ENCODE assay signal across 18 mouse cellular contexts in the genomic region with DNA sequence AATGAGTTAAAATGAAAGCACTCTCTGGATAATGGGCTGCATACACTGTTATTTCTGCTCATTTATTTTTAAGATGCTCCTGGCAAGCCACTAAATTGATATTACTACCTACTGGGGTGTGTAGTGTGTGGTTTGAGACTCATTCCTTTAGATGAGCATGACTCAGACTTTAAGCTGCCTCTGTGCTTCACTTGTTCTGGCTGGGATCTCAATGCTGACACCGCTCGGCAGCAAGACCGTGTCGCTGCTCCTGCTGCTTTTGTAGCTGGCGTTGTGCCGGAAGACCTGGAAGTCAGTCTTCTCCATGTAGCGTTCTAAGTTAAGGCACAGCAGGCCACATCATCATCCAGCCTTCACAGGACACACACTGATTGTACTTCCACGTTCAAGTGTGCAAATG.
DNase-seq lines count a peak whose midpoint lies in the region; ATAC-seq and TF ChIP-seq lines count a peak whose summit lies in the region.
"Had no signal": no experiment of that assay in that cellular context is flagged by ENCODE, and none has a peak within 500 bp of the region (broad histone marks: within the 10 kb centered on the region; RNA-seq: fewer than 3 reads in every experiment).

No protein-coding gene starts in this region.

- H3K36me3 ChIP-seq in intestine, postnatal 0 days (ENCODE audit: control insufficient read depth, insufficient read depth) = peaks cover 83% of the 10 kb centered on the region
- peaks cover 26% of the 10 kb centered on the region for H3K36me3 ChIP-seq in intestine, embryonic 15.5 days
- H3K36me3 ChIP-seq in stomach, postnatal 0 days (ENCODE audit: control insufficient read depth, insufficient read depth, low read length) = peaks cover 9% of the 10 kb centered on the region; the same call in 1 of the 2 replicates
- H3K36me3 ChIP-seq in hindbrain, embryonic 10.5 days = peaks cover 73% of the 10 kb centered on the region

- H3K4me1 ChIP-seq in intestine, postnatal 0 days (replicated peaks; ENCODE audit: control insufficient read depth, insufficient read depth, low read length) = 0 out of 2 replicates have a peak, but pooled peaks cover 2% of the 10 kb centered on the region
- peaks cover 5% of the 10 kb centered on the region; the same call in 1 of the 2 replicates for H3K4me1 ChIP-seq in intestine, embryonic 15.5 days (replicated peaks)
- no peaks in the 10 kb centered on the region for H3K4me1 ChIP-seq in stomach, postnatal 0 days (replicated peaks; ENCODE audit: control insufficient read depth, insufficient read depth)
- no peaks in the 10 kb centered on the region; the same call in 1 of the 2 replicates for H3K4me1 ChIP-seq in hindbrain, embryonic 10.5 days (replicated peaks)
- H3K4me1 ChIP-seq: embryonic facial prominence, embryonic 12.5 days; hindbrain, embryonic 15.5 days had no signal

- H3K27ac ChIP-seq in intestine, postnatal 0 days (ENCODE audit: low read depth, low read length) = peak overlapping the region; percentile 35; the same call in 1 of the 2 replicates
- H3K27ac ChIP-seq in intestine, embryonic 15.5 days = no peak overlapping the region
- peak overlapping the region; percentile 63; the same call in 1 of the 2 replicates for H3K27ac ChIP-seq in stomach, postnatal 0 days (replicated peaks)
- H3K27ac ChIP-seq in hindbrain, embryonic 10.5 days = no peak overlapping the region
- H3K27ac ChIP-seq: embryonic facial prominence, embryonic 12.5 days; heart, embryonic 15.5 days; hindbrain, embryonic 15.5 days; layer of hippocampus, adult 2 months had no signal

- no peak for TF ChIP-seq EP300 in stomach, postnatal 0 days (optimal IDR thresholded peaks at IDR 0.05)

- H3K4me2 ChIP-seq in intestine, postnatal 0 days (replicated peaks; ENCODE audit: low read depth) = no peak overlapping the region
- no peak overlapping the region for H3K4me2 ChIP-seq in intestine, embryonic 15.5 days (replicated peaks)
- no peak overlapping the region for H3K4me2 ChIP-seq in stomach, postnatal 0 days (replicated peaks; ENCODE audit: low read depth)
- H3K4me2 ChIP-seq: embryonic facial prominence, embryonic 12.5 days; heart, embryonic 15.5 days; hindbrain, embryonic 15.5 days; midbrain, embryonic 11.5 days had no signal

- no peaks in the 10 kb centered on the region for H3K9me3 ChIP-seq in intestine, postnatal 0 days (ENCODE audit: control insufficient read depth)
- H3K9me3 ChIP-seq in intestine, embryonic 15.5 days = no peaks in the 10 kb centered on the region
- H3K9me3 ChIP-seq in stomach, postnatal 0 days (ENCODE audit: control insufficient read depth, low read length) = no peaks in the 10 kb centered on the region
- no peaks in the 10 kb centered on the region for H3K9me3 ChIP-seq in hindbrain, embryonic 10.5 days
- H3K9me3 ChIP-seq: embryonic facial prominence, embryonic 12.5 days; heart, embryonic 15.5 days; hindbrain, embryonic 15.5 days had no signal

- 76% methylated on average over 8 of the region's 8 CpGs for WGBS in intestine, postnatal 0 days
- WGBS in intestine, embryonic 15.5 days = 85% methylated on average over 8 of the region's 8 CpGs
- 55% methylated on average over 8 of the region's 8 CpGs for WGBS in stomach, postnatal 0 days
- 94% methylated on average over 8 of the region's 8 CpGs for WGBS in hindbrain, embryonic 10.5 days

- no peaks in the 10 kb centered on the region for H3K27me3 ChIP-seq in intestine, postnatal 0 days (replicated peaks; ENCODE audit: control insufficient read depth, insufficient read depth, low read length)
- no peaks in the 10 kb centered on the region for H3K27me3 ChIP-seq in intestine, embryonic 15.5 days (replicated peaks)
- H3K27me3 ChIP-seq in stomach, postnatal 0 days (ENCODE audit: control insufficient read depth, insufficient read depth, low read length) = no peaks in the 10 kb centered on the region
- no peaks in the 10 kb centered on the region for H3K27me3 ChIP-seq in hindbrain, embryonic 10.5 days (ENCODE audit: insufficient read depth, poor library complexity, severe bottlenecking)
- H3K27me3 ChIP-seq: embryonic facial prominence, embryonic 12.5 days; heart, embryonic 15.5 days; hindbrain, embryonic 15.5 days had no signal

- DNase-seq in cerebellum, postnatal 25 days = peak; percentile 40 to 59
- DNase-seq in cerebellum, adult 8-10 months = no peak
- DNase-seq in right cerebral cortex, postnatal 14 days = peak; percentile 28
- DNase-seq in right cerebral cortex, postnatal 4 days = no peak
- DNase-seq in stomach, postnatal 0 days (ENCODE audit: low spot score) = no peak
- DNase-seq in hindbrain, embryonic 10.5 days (ENCODE audit: low spot score) = no peak
- DNase-seq: forebrain, postnatal 0 days; kidney, adult 9 months; liver; lung, postnatal 4 days had no signal

- no peak for TF ChIP-seq CTCF in intestine, postnatal 0 days (IDR thresholded peaks at IDR 0.05; ENCODE audit: low read depth)
- TF ChIP-seq CTCF in stomach, postnatal 0 days (IDR thresholded peaks at IDR 0.05; ENCODE audit: low read depth) = 0 out of 2 replicates have a peak, but pooled peaks have one; percentile 4

- no peak overlapping the region for H3K9ac ChIP-seq in intestine, postnatal 0 days (ENCODE audit: low read depth, low read length)
- H3K9ac ChIP-seq in intestine, embryonic 15.5 days = no peak overlapping the region
- no peak overlapping the region for H3K9ac ChIP-seq in stomach, postnatal 0 days (ENCODE audit: low read length)
- H3K9ac ChIP-seq: embryonic facial prominence, embryonic 12.5 days; forebrain, postnatal 0 days; heart, embryonic 15.5 days; hindbrain, embryonic 15.5 days had no signal

- no peak for ATAC-seq in intestine, postnatal 0 days
- no peak for ATAC-seq in intestine, embryonic 15.5 days
- peak; percentile 45; the same call in 1 of the 2 replicates for ATAC-seq in stomach, postnatal 0 days (ENCODE audit: low FRiP score, low TSS enrichment)
- ATAC-seq: CD4-positive, CD25-positive, alpha-beta regulatory T cell, adult 4 months; forebrain, postnatal 0 days had no signal

- no peak overlapping the region for H3K4me3 ChIP-seq in intestine, postnatal 0 days (ENCODE audit: low read depth, low read length)
- H3K4me3 ChIP-seq in intestine, embryonic 15.5 days (replicated peaks) = no peak overlapping the region
- H3K4me3 ChIP-seq in stomach, postnatal 0 days (ENCODE audit: low read depth, low read length) = no peak overlapping the region
- H3K4me3 ChIP-seq in hindbrain, embryonic 10.5 days = no peak overlapping the region
- H3K4me3 ChIP-seq: embryonic facial prominence, embryonic 12.5 days; heart, embryonic 15.5 days; hindbrain, embryonic 15.5 days; layer of hippocampus, adult 2 months had no signal

Comparison
In these comparisons a context has a peak if more than half of its experiments do, and no peak if none do; other contexts are left out.
1. DNase-seq: peak in cerebellum, postnatal 25 days (2 of 2) and right cerebral cortex, postnatal 14 days (single experiment); none in cerebellum, adult 8-10 months (single experiment), right cerebral cortex, postnatal 4 days (single experiment), stomach, postnatal 0 days (single experiment) and hindbrain, embryonic 10.5 days (single experiment).
2. H3K27ac ChIP-seq: peak in intestine, postnatal 0 days (single experiment) and stomach, postnatal 0 days (single experiment); none in intestine, embryonic 15.5 days (single experiment) and hindbrain, embryonic 10.5 days (single experiment).